Mouse (Mus musculus): ENCODE data around the gene Accsl. TPM values are rescaled to one million over a fixed set of nuclear protein-coding genes. Genes with fewer than 3 reads are reported as not detected.

The Accsl gene
- polyA plus RNA-seq, 1 experiment = 1.3 TPM

DNA sequence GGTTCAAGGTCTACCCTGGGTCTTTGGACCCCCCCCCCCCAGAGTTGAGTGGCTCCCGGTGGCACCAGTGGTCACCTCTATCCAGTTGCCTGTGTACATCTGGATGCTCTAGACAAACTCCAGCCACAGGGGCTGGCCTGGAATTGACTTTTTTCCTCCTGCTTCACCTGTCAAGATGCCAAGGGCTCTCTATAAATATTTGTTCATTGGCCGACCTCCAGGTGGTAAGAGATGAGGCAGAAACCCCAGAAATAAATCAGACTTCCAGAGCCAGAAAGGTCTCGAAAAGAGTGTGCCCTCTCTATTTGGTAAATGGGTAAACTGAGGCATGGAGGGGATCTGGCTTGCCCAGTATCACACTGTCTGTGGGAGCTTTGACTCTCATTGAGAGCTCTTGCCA, 12.0 kb upstream of the Accsl start:
- no peaks in the 10 kb centered on the region for H3K27me3 ChIP-seq (ENCODE audit: control insufficient read depth, insufficient read depth, low read length, poor library complexity, severe bottlenecking)
- TF ChIP-seq CTCF (IDR thresholded peaks at IDR 0.05; ENCODE audit: low read depth, low read length) = no peak
- no peak for TF ChIP-seq POLR2A (IDR thresholded peaks at IDR 0.05; ENCODE audit: insufficient read depth, low read length)
- TF ChIP-seq EP300 (IDR thresholded peaks at IDR 0.05; ENCODE audit: insufficient read depth, low read depth, low read length) = no peak
- H3K9ac ChIP-seq (ENCODE audit: low read depth, poor library complexity, severe bottlenecking) = no peak overlapping the region
- no peaks in the 10 kb centered on the region for H3K36me3 ChIP-seq (ENCODE audit: control insufficient read depth, insufficient read depth, low read length, poor library complexity, severe bottlenecking)
- H3K9me3 ChIP-seq (replicated peaks; ENCODE audit: control insufficient read depth, insufficient read depth, low read length, poor library complexity, severe bottlenecking) = no peaks in the 10 kb centered on the region
- no peak overlapping the region for H3K4me3 ChIP-seq (ENCODE audit: low read depth, low read length)
- H3K27ac ChIP-seq (ENCODE audit: insufficient read depth, low read length) = no peak overlapping the region
- H3K4me1 ChIP-seq (ENCODE audit: control insufficient read depth, insufficient read depth, low read length) = no peaks in the 10 kb centered on the region

DNA sequence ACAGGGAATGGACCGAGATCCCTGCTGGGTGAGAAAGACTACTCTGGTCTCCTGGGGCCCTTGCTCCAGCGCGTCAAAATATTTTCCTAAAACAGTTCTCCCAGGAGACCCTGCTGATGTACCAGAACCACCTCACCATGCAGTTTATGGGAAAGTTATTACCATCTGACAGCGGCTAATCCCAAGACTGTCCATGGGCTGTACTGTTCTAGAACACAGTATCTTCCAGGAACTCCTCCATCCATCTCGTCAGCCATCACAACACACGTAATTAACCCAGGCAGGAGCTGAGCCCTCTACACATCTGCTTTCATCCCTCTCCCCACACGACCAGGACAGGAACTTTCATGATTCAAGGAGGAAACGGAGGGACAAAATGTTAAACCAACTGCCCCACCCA, 11.5 kb upstream of the Accsl start:
- TF ChIP-seq CTCF (IDR thresholded peaks at IDR 0.05; ENCODE audit: low read depth, low read length) (no peak), EP300 (IDR thresholded peaks at IDR 0.05; ENCODE audit: insufficient read depth, low read depth, low read length) (no peak), POLR2A (IDR thresholded peaks at IDR 0.05; ENCODE audit: insufficient read depth, low read length) (no peak)
- H3K27ac ChIP-seq (ENCODE audit: insufficient read depth, low read length) = no peak overlapping the region
- no peaks in the 10 kb centered on the region for H3K9me3 ChIP-seq (replicated peaks; ENCODE audit: control insufficient read depth, insufficient read depth, low read length, poor library complexity, severe bottlenecking)
- H3K36me3 ChIP-seq (ENCODE audit: control insufficient read depth, insufficient read depth, low read length, poor library complexity, severe bottlenecking) = no peaks in the 10 kb centered on the region
- no peaks in the 10 kb centered on the region for H3K27me3 ChIP-seq (ENCODE audit: control insufficient read depth, insufficient read depth, low read length, poor library complexity, severe bottlenecking)
- no peaks in the 10 kb centered on the region for H3K4me1 ChIP-seq (ENCODE audit: control insufficient read depth, insufficient read depth, low read length)
- no peak overlapping the region for H3K4me3 ChIP-seq (ENCODE audit: low read depth, low read length)
- H3K9ac ChIP-seq (ENCODE audit: low read depth, poor library complexity, severe bottlenecking) = no peak overlapping the region

DNA sequence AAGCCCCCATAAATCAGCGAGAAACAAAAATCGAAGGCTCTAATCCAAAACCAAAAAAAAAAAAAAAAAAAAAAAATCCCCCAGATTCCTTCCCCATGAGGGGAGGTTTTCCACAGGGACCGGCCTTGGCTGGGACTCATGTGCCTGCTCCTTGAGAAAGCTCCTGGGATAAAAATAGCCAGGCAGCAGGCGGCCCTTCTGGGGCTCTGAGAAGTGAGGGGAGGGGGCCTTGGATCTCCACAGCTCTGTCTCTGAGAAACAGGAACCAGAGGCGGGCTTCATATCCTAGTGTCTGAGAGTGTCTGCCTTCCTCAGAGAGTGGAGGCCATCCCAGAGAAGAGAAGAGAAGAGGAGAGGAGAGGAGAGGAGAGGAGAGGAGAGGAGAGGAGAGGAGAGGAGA, 8.0 kb upstream of the Accsl start:
- no peaks in the 10 kb centered on the region for H3K27me3 ChIP-seq (ENCODE audit: control insufficient read depth, insufficient read depth, low read length, poor library complexity, severe bottlenecking)
- no peak overlapping the region for H3K4me3 ChIP-seq (ENCODE audit: low read depth, low read length)
- H3K27ac ChIP-seq (ENCODE audit: insufficient read depth, low read length) = no peak overlapping the region
- no peaks in the 10 kb centered on the region for H3K9me3 ChIP-seq (replicated peaks; ENCODE audit: control insufficient read depth, insufficient read depth, low read length, poor library complexity, severe bottlenecking)
- H3K4me1 ChIP-seq (ENCODE audit: control insufficient read depth, insufficient read depth, low read length) = peaks cover 2% of the 10 kb centered on the region
- H3K9ac ChIP-seq (ENCODE audit: low read depth, poor library complexity, severe bottlenecking) = no peak overlapping the region
- no peak for TF ChIP-seq EP300 (IDR thresholded peaks at IDR 0.05; ENCODE audit: insufficient read depth, low read depth, low read length)
- TF ChIP-seq POLR2A (IDR thresholded peaks at IDR 0.05; ENCODE audit: insufficient read depth, low read length) = no peak
- no peak for TF ChIP-seq CTCF (IDR thresholded peaks at IDR 0.05; ENCODE audit: low read depth, low read length)
- H3K36me3 ChIP-seq (ENCODE audit: control insufficient read depth, insufficient read depth, low read length, poor library complexity, severe bottlenecking) = no peaks in the 10 kb centered on the region

DNA sequence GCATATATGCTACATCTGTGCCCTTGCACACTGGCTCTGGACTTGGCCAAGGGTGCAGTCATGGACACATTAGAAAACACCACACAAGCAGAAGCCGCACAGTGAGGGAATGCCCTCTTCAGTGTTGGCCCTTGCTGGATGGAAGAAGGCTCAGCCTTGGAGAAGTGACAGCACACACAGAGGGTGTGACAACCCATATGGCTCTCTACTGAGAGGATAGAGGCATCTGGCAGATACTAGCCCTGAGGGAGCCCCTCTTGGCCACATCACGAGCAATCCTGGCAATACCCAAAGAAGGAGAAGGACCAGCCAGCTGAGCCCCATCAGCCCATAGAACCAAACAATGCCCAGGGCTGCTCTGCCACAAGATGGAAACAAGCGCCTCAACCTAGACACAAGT, 5.6 kb upstream of the Accsl start:
- no peak overlapping the region for H3K4me3 ChIP-seq (ENCODE audit: low read depth, low read length)
- no peaks in the 10 kb centered on the region for H3K27me3 ChIP-seq (ENCODE audit: control insufficient read depth, insufficient read depth, low read length, poor library complexity, severe bottlenecking)
- no peaks in the 10 kb centered on the region for H3K36me3 ChIP-seq (ENCODE audit: control insufficient read depth, insufficient read depth, low read length, poor library complexity, severe bottlenecking)
- H3K4me1 ChIP-seq (ENCODE audit: control insufficient read depth, insufficient read depth, low read length) = peaks cover 2% of the 10 kb centered on the region
- no peak overlapping the region for H3K27ac ChIP-seq (ENCODE audit: insufficient read depth, low read length)
- H3K9ac ChIP-seq (ENCODE audit: low read depth, poor library complexity, severe bottlenecking) = no peak overlapping the region
- TF ChIP-seq POLR2A (IDR thresholded peaks at IDR 0.05; ENCODE audit: insufficient read depth, low read length) = no peak
- TF ChIP-seq EP300 (IDR thresholded peaks at IDR 0.05; ENCODE audit: insufficient read depth, low read depth, low read length) = no peak
- H3K9me3 ChIP-seq (replicated peaks; ENCODE audit: control insufficient read depth, insufficient read depth, low read length, poor library complexity, severe bottlenecking) = no peaks in the 10 kb centered on the region

DNA sequence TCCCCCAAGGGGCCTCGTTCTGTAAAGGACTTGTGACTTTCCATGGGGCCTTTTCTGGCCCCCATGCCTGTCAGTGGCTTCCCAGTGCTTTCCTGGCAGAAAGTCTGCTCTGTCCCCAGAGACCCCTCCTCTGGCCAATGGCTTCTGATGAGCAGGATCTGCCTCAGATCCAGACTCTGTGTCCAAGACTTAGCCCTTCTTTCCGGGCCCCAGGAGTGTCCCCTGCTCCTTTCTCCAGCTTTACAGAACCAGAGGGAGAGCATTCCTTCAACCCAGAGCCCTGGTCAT, 5.2 kb upstream of the Accsl start:
- TF ChIP-seq POLR2A (IDR thresholded peaks at IDR 0.05; ENCODE audit: insufficient read depth, low read length) (no peak), CTCF (IDR thresholded peaks at IDR 0.05; ENCODE audit: low read depth, low read length) (no peak)
- Histone ChIP-seq H3K36me3 (ENCODE audit: control insufficient read depth, insufficient read depth, low read length, poor library complexity, severe bottlenecking) (no peaks in the 10 kb centered on the region), H3K4me3 (ENCODE audit: low read depth, low read length) (no peak overlapping the region), H3K27me3 (ENCODE audit: control insufficient read depth, insufficient read depth, low read length, poor library complexity, severe bottlenecking) (no peaks in the 10 kb centered on the region), H3K9ac (ENCODE audit: low read depth, poor library complexity, severe bottlenecking) (no peak overlapping the region), H3K27ac (ENCODE audit: insufficient read depth, low read length) (no peak overlapping the region), H3K9me3 (replicated peaks; ENCODE audit: control insufficient read depth, insufficient read depth, low read length, poor library complexity, severe bottlenecking) (no peaks in the 10 kb centered on the region), H3K4me1 (ENCODE audit: control insufficient read depth, insufficient read depth, low read length) (peaks cover 2% of the 10 kb centered on the region)

DNA sequence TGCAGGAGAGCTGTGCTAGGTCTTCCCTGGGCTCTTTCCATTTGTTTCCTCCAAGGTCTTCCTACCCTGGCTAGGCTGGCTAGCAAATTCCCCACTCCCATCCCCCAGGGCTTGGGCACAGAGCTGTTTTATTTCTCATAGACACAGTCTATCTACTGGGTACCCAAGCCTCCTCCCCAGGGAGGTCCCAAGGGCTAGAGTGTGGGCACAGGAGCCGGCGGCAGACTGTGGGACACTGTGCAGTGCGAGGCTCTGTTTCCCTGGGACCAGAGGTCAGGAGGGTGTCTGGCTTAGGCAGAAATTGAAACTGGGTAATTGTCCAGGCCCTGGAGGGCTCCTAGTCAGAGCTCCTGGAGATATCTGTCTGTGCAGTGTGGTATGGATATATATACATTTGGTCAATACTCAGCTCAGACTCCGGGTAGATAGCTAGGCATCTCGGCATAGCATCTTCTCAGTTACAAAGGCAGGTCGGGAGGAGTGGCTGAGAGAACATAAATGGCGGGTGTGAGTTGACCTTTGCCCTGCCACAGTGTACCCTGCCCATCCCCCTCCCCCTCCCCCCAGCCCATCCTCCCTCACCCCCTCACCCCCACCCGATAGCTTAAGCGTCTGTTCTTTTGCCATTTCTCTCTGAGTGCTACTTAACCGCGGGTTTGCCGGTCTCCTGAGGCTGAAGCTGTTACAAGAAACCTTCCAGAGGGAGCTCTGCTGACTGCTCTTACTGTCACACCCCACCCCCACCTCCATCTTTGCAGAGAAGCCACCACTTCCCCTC, 4.7 kb upstream of the Accsl start:
- Histone ChIP-seq H3K27me3 (ENCODE audit: control insufficient read depth, insufficient read depth, low read length, poor library complexity, severe bottlenecking) (no peaks in the 10 kb centered on the region), H3K4me3 (ENCODE audit: low read depth, low read length) (no peak overlapping the region), H3K9ac (ENCODE audit: low read depth, poor library complexity, severe bottlenecking) (no peak overlapping the region), H3K36me3 (ENCODE audit: control insufficient read depth, insufficient read depth, low read length, poor library complexity, severe bottlenecking) (no peaks in the 10 kb centered on the region), H3K27ac (ENCODE audit: insufficient read depth, low read length) (no peak overlapping the region), H3K9me3 (replicated peaks; ENCODE audit: control insufficient read depth, insufficient read depth, low read length, poor library complexity, severe bottlenecking) (no peaks in the 10 kb centered on the region), H3K4me1 (ENCODE audit: control insufficient read depth, insufficient read depth, low read length) (peaks cover 2% of the 10 kb centered on the region)
- TF ChIP-seq EP300 (IDR thresholded peaks at IDR 0.05; ENCODE audit: insufficient read depth, low read depth, low read length) (no peak), CTCF (IDR thresholded peaks at IDR 0.05; ENCODE audit: low read depth, low read length) (no peak), POLR2A (IDR thresholded peaks at IDR 0.05; ENCODE audit: insufficient read depth, low read length) (no peak)

Data from ES-Bruce4 (cell line).